Comparison of ENCODE assay signal across 20 mouse cellular contexts in genomic region chr9:57971413-57971812, GRCm38 (mm10). TPM values are rescaled to one million over a fixed set of nuclear protein-coding genes. Genes with fewer than 3 reads are reported as not detected.
DNase-seq lines count a peak whose midpoint lies in the region; ATAC-seq and TF ChIP-seq lines count a peak whose summit lies in the region.
"Had no signal": no experiment of that assay in that cellular context is flagged by ENCODE, and none has a peak within 500 bp of the region (broad histone marks: within the 10 kb centered on the region; RNA-seq: fewer than 3 reads in every experiment).

No protein-coding gene starts in this region.

- peak overlapping the region; percentile 83 for H3K27ac ChIP-seq in heart, adult 2 months
- H3K27ac ChIP-seq in heart, embryonic 10.5 days: no peak overlapping the region
- no peak overlapping the region for H3K27ac ChIP-seq in midbrain, embryonic 11.5 days (ENCODE audit: low read depth, low read length)
- H3K27ac ChIP-seq in midbrain, embryonic 14.5 days (replicated peaks; ENCODE audit: low read depth, low read length): no peak overlapping the region
- peak overlapping the region; percentile 89 for H3K27ac ChIP-seq in limb, embryonic 10.5 days
- H3K27ac ChIP-seq: forebrain, embryonic 12.5 days; liver, embryonic 14.5 days; neural tube, embryonic 13.5 days had no signal

- H3K79me2 ChIP-seq in heart, adult 2 months (replicated peaks; ENCODE audit: control insufficient read depth, insufficient read depth, low read length): no peaks in the 10 kb centered on the region

- 89% methylated on average over 5 of the region's 5 CpGs for WGBS in heart, adult 2 months
- WGBS in heart, embryonic 10.5 days: 89% methylated on average over 5 of the region's 5 CpGs
- WGBS in midbrain, embryonic 11.5 days: 94% methylated on average over 5 of the region's 5 CpGs
- whole genome bisulfite sequencing in midbrain, embryonic 14.5 days: 94% methylated on average over 5 of the region's 5 CpGs
- 97% methylated on average over 5 of the region's 5 CpGs for WGBS in limb, embryonic 10.5 days

- H3K9ac ChIP-seq in heart, adult 2 months (ENCODE audit: low read depth, low read length): no peak overlapping the region
- H3K9ac ChIP-seq in midbrain, embryonic 11.5 days (ENCODE audit: low read length): no peak overlapping the region
- H3K9ac ChIP-seq in midbrain, embryonic 14.5 days (replicated peaks; ENCODE audit: low read length): no peak overlapping the region
- H3K9ac ChIP-seq: forebrain, embryonic 12.5 days; liver, embryonic 14.5 days; neural tube, embryonic 13.5 days had no signal

- no peaks in the 10 kb centered on the region for H3K27me3 ChIP-seq in heart, adult 2 months (ENCODE audit: control insufficient read depth, insufficient read depth, low read length)
- no peaks in the 10 kb centered on the region for H3K27me3 ChIP-seq in heart, embryonic 10.5 days (ENCODE audit: insufficient read depth, poor library complexity, severe bottlenecking)
- H3K27me3 ChIP-seq in midbrain, embryonic 11.5 days (ENCODE audit: control insufficient read depth, insufficient read depth, low read length): no peaks in the 10 kb centered on the region
- H3K27me3 ChIP-seq in midbrain, embryonic 14.5 days (ENCODE audit: control insufficient read depth, insufficient read depth, low read length): no peaks in the 10 kb centered on the region
- H3K27me3 ChIP-seq in limb, embryonic 10.5 days (ENCODE audit: low read depth, poor library complexity, severe bottlenecking): no peaks in the 10 kb centered on the region
- H3K27me3 ChIP-seq: forebrain, embryonic 12.5 days; neural tube, embryonic 13.5 days had no signal

- TF ChIP-seq POLR2A in heart, adult 2 months (IDR thresholded peaks at IDR 0.05; ENCODE audit: insufficient read depth, low read depth, low read length): no peak

- no peak for DNase-seq in heart, adult 2 months
- no peak for DNase-seq in heart, embryonic 10.5 days (ENCODE audit: low spot score)
- DNase-seq in midbrain, embryonic 11.5 days (ENCODE audit: low spot score, missing footprints): peak; percentile 61
- no peak for DNase-seq in midbrain, embryonic 14.5 days
- DNase-seq in limb, embryonic 10.5 days (ENCODE audit: low spot score): no peak
- no peak for DNase-seq in cerebellum, adult 11 months
- DNase-seq in cerebellum, postnatal 36 days: no peak
- DNase-seq: adrenal gland, adult 8-10 months; heart, adult 11 months; heart, postnatal 10 days; kidney, adult 18-20 months; kidney, postnatal 36 days; layer of hippocampus, postnatal 36 days; right cerebral cortex, postnatal 4 days had no signal

- H3K4me1 ChIP-seq in heart, adult 2 months (ENCODE audit: control insufficient read depth, insufficient read depth, low read length): peaks cover 41% of the 10 kb centered on the region
- H3K4me1 ChIP-seq in heart, embryonic 10.5 days: peaks cover 47% of the 10 kb centered on the region
- H3K4me1 ChIP-seq in midbrain, embryonic 11.5 days (ENCODE audit: control insufficient read depth, insufficient read depth, low read length): no peaks in the 10 kb centered on the region
- no peaks in the 10 kb centered on the region for H3K4me1 ChIP-seq in midbrain, embryonic 14.5 days (ENCODE audit: control insufficient read depth, insufficient read depth, low read length)
- peaks cover 49% of the 10 kb centered on the region for H3K4me1 ChIP-seq in limb, embryonic 10.5 days
- H3K4me1 ChIP-seq: forebrain, embryonic 12.5 days had no signal

- TF ChIP-seq CTCF in heart, adult 2 months (IDR thresholded peaks at IDR 0.05): no peak

- no peaks in the 10 kb centered on the region for H3K9me3 ChIP-seq in heart, embryonic 10.5 days
- H3K9me3 ChIP-seq in midbrain, embryonic 11.5 days (ENCODE audit: control insufficient read depth, low read length): no peaks in the 10 kb centered on the region
- H3K9me3 ChIP-seq in midbrain, embryonic 14.5 days (ENCODE audit: control insufficient read depth, low read length): no peaks in the 10 kb centered on the region
- no peaks in the 10 kb centered on the region for H3K9me3 ChIP-seq in limb, embryonic 10.5 days (replicated peaks)
- H3K9me3 ChIP-seq: forebrain, embryonic 12.5 days; G1E; neural tube, embryonic 13.5 days had no signal

- no peak for TF ChIP-seq EP300 in heart, adult 2 months (IDR thresholded peaks at IDR 0.05; ENCODE audit: insufficient read depth, low read depth, low read length)

- H3K36me3 ChIP-seq in heart, adult 2 months (ENCODE audit: control insufficient read depth, insufficient read depth, low read length): peaks cover 2% of the 10 kb centered on the region; the same call in 1 of the 2 replicates
- H3K36me3 ChIP-seq in heart, embryonic 10.5 days: no peaks in the 10 kb centered on the region
- H3K36me3 ChIP-seq in midbrain, embryonic 11.5 days (ENCODE audit: control insufficient read depth, insufficient read depth, low read length): no peaks in the 10 kb centered on the region
- H3K36me3 ChIP-seq in midbrain, embryonic 14.5 days (ENCODE audit: control insufficient read depth, insufficient read depth, low read length): no peaks in the 10 kb centered on the region
- no peaks in the 10 kb centered on the region for H3K36me3 ChIP-seq in limb, embryonic 10.5 days
- H3K36me3 ChIP-seq: forebrain, embryonic 12.5 days; G1E; neural tube, embryonic 13.5 days had no signal

- ATAC-seq in midbrain, embryonic 11.5 days (ENCODE audit: low FRiP score): no peak
- no peak for ATAC-seq in midbrain, embryonic 14.5 days (ENCODE audit: low FRiP score, low TSS enrichment)
- ATAC-seq: hindbrain, embryonic 16.5 days; midbrain, embryonic 16.5 days had no signal

- H3K4me3 ChIP-seq in heart, adult 2 months: no peak overlapping the region
- no peak overlapping the region for H3K4me3 ChIP-seq in heart, embryonic 10.5 days
- no peak overlapping the region for H3K4me3 ChIP-seq in midbrain, embryonic 11.5 days (ENCODE audit: low read depth, low read length)
- no peak overlapping the region for H3K4me3 ChIP-seq in midbrain, embryonic 14.5 days (replicated peaks; ENCODE audit: low read depth, low read length)
- no peak overlapping the region for H3K4me3 ChIP-seq in limb, embryonic 10.5 days
- H3K4me3 ChIP-seq: forebrain, embryonic 12.5 days; neural tube, embryonic 13.5 days had no signal

- intact Hi-C loops in heart, adult 2 months (cut with DNase I): no loop called here

- no peak overlapping the region for H3K4me2 ChIP-seq in midbrain, embryonic 11.5 days
- no peak overlapping the region for H3K4me2 ChIP-seq in midbrain, embryonic 14.5 days (ENCODE audit: low read length)
- H3K4me2 ChIP-seq: forebrain, embryonic 12.5 days; neural tube, embryonic 13.5 days had no signal

RNA-seq across cellular contexts. Expression of gene Sema7a, which starts 31.5 kb away (rescaled TPM):
- 10 to 100 TPM; 26.7 to 31.1 TPM for total RNA-seq in heart, adult 2 months (2021)
- polyA plus RNA-seq in heart, adult 2 months (2012; rRNA removed): 29.0 and 31.3 TPM in 2 replicates
- polyA plus RNA-seq in heart, embryonic 10.5 days (2016; fragmentation: Nextera tagmentation; extraction: Ambion mirVana): 0.16 TPM in 1 of 2 replicates, not detected in the other
- polyA plus RNA-seq in midbrain, embryonic 11.5 days (2014; fragmentation: Nextera tagmentation; extraction: Ambion mirVana): 0.78 and 1.0 TPM in 2 replicates
- polyA plus RNA-seq in midbrain, embryonic 14.5 days (2014; fragmentation: Nextera tagmentation; extraction: Ambion mirVana): 3.2 and 3.7 TPM in 2 replicates
- 0.20 and 0.26 TPM in 2 replicates for polyA plus RNA-seq in limb, embryonic 10.5 days (2016; fragmentation: Nextera tagmentation; extraction: Ambion mirVana)
- total RNA-seq: G1E had no signal

RNA-seq across cellular contexts. Expression of gene Cyp11a1, which starts 34.8 kb away (rescaled TPM):
- under 1 TPM in 1 of 2 experiments, not detected in 1; 0.29 TPM for total RNA-seq in heart, adult 2 months (2021)
- polyA plus RNA-seq in heart, adult 2 months (2012; rRNA removed): 0.06 and 0.29 TPM in 2 replicates
- 0.10 TPM in 1 of 2 replicates, not detected in the other for polyA plus RNA-seq in heart, embryonic 10.5 days (2016; fragmentation: Nextera tagmentation; extraction: Ambion mirVana)
- 0.12 TPM in 1 of 2 replicates, not detected in the other for polyA plus RNA-seq in midbrain, embryonic 11.5 days (2014; fragmentation: Nextera tagmentation; extraction: Ambion mirVana)
- 0.36 and 0.51 TPM in 2 replicates for polyA plus RNA-seq in midbrain, embryonic 14.5 days (2014; fragmentation: Nextera tagmentation; extraction: Ambion mirVana)
- 0.26 TPM in 1 of 2 replicates, not detected in the other for polyA plus RNA-seq in limb, embryonic 10.5 days (2016; fragmentation: Nextera tagmentation; extraction: Ambion mirVana)

Comparison
In these comparisons a context has a peak if more than half of its experiments do, and no peak if none do; other contexts are left out.
1. H3K27ac ChIP-seq: peak in heart, adult 2 months (single experiment) and limb, embryonic 10.5 days (single experiment); none in heart, embryonic 10.5 days (single experiment), midbrain, embryonic 11.5 days (single experiment) and midbrain, embryonic 14.5 days (single experiment).